Mouse (Mus musculus): ENCODE data around the gene Kcnf1.

DNA sequence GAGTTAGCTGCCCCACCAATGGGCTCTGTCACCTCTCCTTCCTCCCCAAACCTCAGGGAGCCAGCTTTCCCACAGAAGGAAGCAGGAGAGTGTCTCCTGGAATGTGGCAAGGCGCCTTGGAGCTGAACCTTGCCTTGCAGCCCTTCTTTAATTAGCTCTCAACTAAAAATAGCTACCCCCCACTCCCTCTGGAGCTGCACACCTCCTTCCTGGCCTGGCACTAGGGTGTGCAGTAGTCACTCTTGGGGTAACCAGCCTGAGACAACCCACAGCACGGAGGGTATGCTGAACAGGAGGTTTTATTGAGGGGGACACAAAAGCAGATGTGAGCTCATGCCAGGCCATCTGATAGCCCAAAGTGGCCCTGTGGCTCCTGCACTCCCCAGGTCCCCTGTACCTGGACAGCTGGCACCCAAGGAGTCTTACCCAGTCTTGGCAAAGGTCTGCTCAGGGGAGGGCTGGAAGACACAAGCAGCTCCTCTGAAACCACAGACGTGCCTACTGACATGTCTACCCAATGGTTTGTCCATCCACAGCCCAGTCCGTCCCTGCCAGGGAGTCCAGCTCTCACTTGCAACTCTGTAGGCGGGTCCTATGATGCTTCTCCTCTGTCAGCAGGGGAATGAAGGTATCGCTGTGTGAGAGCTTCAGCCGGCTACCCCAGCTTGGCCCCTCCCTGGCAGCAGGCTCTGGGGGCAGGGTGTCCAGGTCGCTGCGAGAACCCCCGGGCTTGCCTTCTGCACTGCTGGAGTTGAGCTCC lies 2.4 kb downstream of the Kcnf1 start:
- TF ChIP-seq CTCF (IDR thresholded peaks at IDR 0.05; ENCODE audit: low read depth): no peak
- no peak for TF ChIP-seq EP300 (optimal IDR thresholded peaks at IDR 0.05)

Data from stomach, postnatal 0 days (tissue).